Mouse (Mus musculus) layer of hippocampus, postnatal 25 days (tissue): Measurements from ENCODE around the gene Hebp1. TPM values are rescaled to one million over a fixed set of nuclear protein-coding genes. Genes with fewer than 3 reads are reported as not detected.

ENCODE experiments used
- DNase-seq, 2 experiments: peaks; one replicate each; pipeline ENCODE4 v3.0.0; 2022; ENCODE audit warnings: mixed read lengths in 2 of 2, low spot score in 1 of 2; ENCODE audit errors: extremely low spot score in 1 of 2
- total RNA-seq, 2 experiments: library from RNA; stranded (reverse); gene quantifications; 2 replicates each; pipeline ENCODE4 v1.2.3; 2021

Hebp1 gene
- total RNA-seq, 2 experiments from 2014 or later, result 68.8 to 86.0 TPM

- DNase-seq, result no peak
Measured at GRCm38 (mm10) chr6:135133486-135133885, 64.3 kb downstream of the Hebp1 start.

GRCm38 (mm10) chr6:135133086-135133485, 64.7 kb downstream of the Hebp1 start:
- no peak for DNase-seq

- no peak for DNase-seq
Measured at GRCm38 (mm10) chr6:135124755-135125380, 73.0 kb downstream of the Hebp1 start.

GRCm38 (mm10) chr6:135118183-135118582, 79.6 kb downstream of the Hebp1 start, which contains the start of gene Gprc5d:
TSS of gene Gprc5d (minus strand) at chr6:135118283.
- no peak for DNase-seq

- DNase-seq, result no peak
Measured at GRCm38 (mm10) chr6:135116479-135116878, 81.3 kb downstream of the Hebp1 start.

- DNase-seq, result no peak
Measured at GRCm38 (mm10) chr6:135113114-135113436, 84.7 kb downstream of the Hebp1 start.

GRCm38 (mm10) chr6:135112411-135113113, 85.3 kb downstream of the Hebp1 start:
- DNase-seq, result no peak

GRCm38 (mm10) chr6:135107014-135107413, 90.8 kb downstream of the Hebp1 start:
- DNase-seq, result no peak

GRCm38 (mm10) chr6:135102736-135103303, 95.0 kb downstream of the Hebp1 start:
- no peak for DNase-seq

- no peak for DNase-seq
Measured at GRCm38 (mm10) chr6:135100787-135101472, 96.9 kb downstream of the Hebp1 start.

- no peak for DNase-seq
Measured at GRCm38 (mm10) chr6:135092798-135093470, 104.9 kb downstream of the Hebp1 start.

- DNase-seq, result no peak
Measured at GRCm38 (mm10) chr6:135090661-135091060, 107.2 kb downstream of the Hebp1 start.

- DNase-seq, result peak; percentile 29 to 61
Measured at GRCm38 (mm10) chr6:135089786-135090185, 108.0 kb downstream of the Hebp1 start.

- DNase-seq, result peak; percentile 83 to 97
Measured at GRCm38 (mm10) chr6:135087721-135088451, 109.9 kb downstream of the Hebp1 start.

Other genes starting within 250 kb of the Hebp1 start
- gene Apold1, start 216.3 kb downstream of the Hebp1 start, total RNA-seq, result 1 to 10 TPM; 2.5 to 2.8 TPM
- 10 to 100 TPM; 54.8 to 55.6 TPM for gene Ddx47, start 186.4 kb downstream of the Hebp1 start, total RNA-seq
- gene Gprc5a, start 132.4 kb downstream of the Hebp1 start, total RNA-seq, result not detected
- gene Gprc5d, start 79.7 kb downstream of the Hebp1 start, total RNA-seq, result not detected
- gene Fam234b, start within 50 bp of the Hebp1 start, total RNA-seq, result 100 to 1,000 TPM; 156 to 157 TPM
- gene Gsg1, start 56.3 kb upstream of the Hebp1 start, total RNA-seq, result not detected
- not detected for gene Pbp2, start 112.4 kb upstream of the Hebp1 start, total RNA-seq
- 1 to 10 TPM; 2.4 to 2.5 TPM for gene Emp1, start 164.5 kb upstream of the Hebp1 start, total RNA-seq